Mouse (Mus musculus): ENCODE data around the gene Pld1.
A peak's percentile ranks its signal among the peaks of the same experiment; 100 is the strongest.

Pld1 gene

GRCm38 (mm10) chr3:28158916-28159315 lies 220.4 kb downstream of the Pld1 start:
- DNase-seq (ENCODE audit: low spot score), result no peak

DNA sequence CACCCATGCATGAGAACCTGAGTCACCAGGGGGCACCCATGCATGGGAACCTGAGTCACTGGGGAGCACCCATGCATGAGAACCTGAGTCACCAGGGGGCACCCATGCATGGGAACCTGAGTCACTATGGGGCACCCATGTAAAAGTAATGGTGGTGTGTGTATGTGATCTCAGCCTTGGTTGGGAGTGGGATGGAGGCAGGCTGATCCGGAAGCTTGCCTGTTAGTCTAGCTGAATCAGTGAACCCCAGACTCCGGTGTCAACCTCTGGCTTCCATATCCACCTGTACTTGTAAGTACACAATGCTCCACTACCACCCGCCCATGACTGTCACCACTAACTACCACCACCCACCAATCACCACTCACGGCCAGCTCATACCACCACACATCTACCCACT lies 223.9 kb downstream of the Pld1 start:
- DNase-seq (ENCODE audit: low spot score), result no peak

DNA sequence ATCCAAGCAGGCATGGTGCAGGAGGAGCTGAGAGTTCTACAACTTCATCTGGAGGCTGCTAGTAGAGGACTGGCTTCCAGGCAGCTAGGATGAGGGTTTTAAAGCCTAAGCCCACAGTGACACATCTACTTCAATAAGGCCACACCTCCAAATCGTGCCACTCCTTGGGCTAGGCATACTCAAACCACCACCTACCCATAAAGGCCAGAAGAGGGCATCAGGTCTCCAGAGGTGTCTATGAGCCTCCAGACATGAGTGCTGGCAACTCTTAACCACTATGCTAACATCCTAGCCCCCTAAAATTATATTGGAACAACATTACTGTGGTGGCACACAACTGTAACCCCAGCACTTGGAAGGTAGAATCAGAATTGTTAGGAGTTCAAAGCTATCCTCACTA lies 226.2 kb downstream of the Pld1 start:
- no peak for DNase-seq (ENCODE audit: low spot score)

- DNase-seq (ENCODE audit: low spot score), result peak; percentile 91
Measured at GRCm38 (mm10) chr3:28165598-28165997, 227.1 kb downstream of the Pld1 start.

GRCm38 (mm10) chr3:28167796-28168505 lies 229.5 kb downstream of the Pld1 start:
- no peak for DNase-seq (ENCODE audit: low spot score)

DNA sequence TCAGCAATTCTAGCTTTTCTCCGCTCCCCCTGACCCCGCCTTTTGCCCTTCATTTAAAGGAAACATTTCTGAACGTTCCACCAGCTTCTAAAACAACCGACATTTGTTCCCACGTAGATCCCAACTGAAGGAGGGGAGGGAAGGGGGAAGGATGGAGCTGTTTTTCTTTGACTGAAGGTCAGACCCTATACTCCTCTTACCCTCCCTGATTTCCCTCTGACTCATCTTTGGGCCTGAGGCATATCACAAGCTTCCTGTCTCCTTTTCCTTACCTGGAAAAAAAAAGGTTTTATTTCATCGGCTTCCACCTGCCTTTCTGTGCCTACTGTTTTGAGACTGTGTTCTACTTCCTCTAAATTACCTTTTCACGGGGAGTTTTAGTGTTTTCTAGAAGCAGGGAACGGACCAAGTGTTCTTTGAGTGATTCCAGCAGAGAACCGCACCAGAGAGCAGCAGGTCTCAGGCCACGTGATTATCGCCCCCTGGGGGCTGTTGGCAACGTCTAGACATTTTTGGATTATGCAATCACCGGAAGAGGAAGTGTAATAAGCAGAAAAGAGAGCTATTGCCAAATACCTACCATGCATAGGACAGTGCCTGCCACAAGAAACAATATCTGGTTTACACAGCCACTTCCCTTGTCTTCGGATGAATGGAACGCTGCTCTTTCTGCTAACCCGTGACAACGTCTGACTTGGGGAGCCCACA lies 232.6 kb downstream of the Pld1 start:
- peak; percentile 51 for DNase-seq (ENCODE audit: low spot score)

- peak; percentile 84 for DNase-seq (ENCODE audit: low spot score)
Measured at GRCm38 (mm10) chr3:28175997-28176967, 237.8 kb downstream of the Pld1 start.

GRCm38 (mm10) chr3:28178333-28178732 lies 239.8 kb downstream of the Pld1 start:
- DNase-seq (ENCODE audit: low spot score), result no peak

Measured in embryo, embryonic 10.5 days (tissue).